Mouse (Mus musculus) embryonic facial prominence, embryonic 15.5 days (tissue): ENCODE data around the gene Olfr1034. TPM values are rescaled to one million over a fixed set of nuclear protein-coding genes. Genes with fewer than 3 reads are reported as not detected.

ENCODE experiments used
- polyA plus RNA-seq: library from polyadenylated mRNA; unstranded; fragments of >200 nt; fragmentation: Nextera tagmentation; extraction: Ambion mirVana; gene quantifications from 2 replicates; pipeline ENCODE4 v1.2.1, GENCODE M21; 2015

The Olfr1034 gene
- polyA plus RNA-seq, 1 experiment from 2014 or later = 0.09 TPM

Other genes starting within 250 kb of the Olfr1034 start
- gene Olfr1016, start 243.3 kb upstream of the Olfr1034 start, polyA plus RNA-seq = 0.23 TPM in 1 of 2 replicates, not detected in the other
- gene Olfr1018, start 227.4 kb upstream of the Olfr1034 start, polyA plus RNA-seq = not detected in 2 replicates
- not detected in 2 replicates for gene Olfr1019, start 200.4 kb upstream of the Olfr1034 start, polyA plus RNA-seq
- gene Olfr1020, start 198.8 kb upstream of the Olfr1034 start, polyA plus RNA-seq = not detected in 2 replicates
- gene Olfr1022, start 177.3 kb upstream of the Olfr1034 start, polyA plus RNA-seq = not detected in 2 replicates
- not detected in 2 replicates for gene Olfr1023, start 160.2 kb upstream of the Olfr1034 start, polyA plus RNA-seq
- not detected in 2 replicates for gene Olfr1024, start 140.8 kb upstream of the Olfr1034 start, polyA plus RNA-seq
- 0.59 and 0.84 TPM in 2 replicates for gene Olfr1025-ps1, start 130.7 kb upstream of the Olfr1034 start, polyA plus RNA-seq
- 0.38 and 0.69 TPM in 2 replicates for gene Olfr1026, start 124.3 kb upstream of the Olfr1034 start, polyA plus RNA-seq
- gene Olfr1028, start 95.4 kb upstream of the Olfr1034 start, polyA plus RNA-seq = 0.09 and 0.17 TPM in 2 replicates
- 0.08 and 0.17 TPM in 2 replicates for gene Olfr1029, start 72.0 kb upstream of the Olfr1034 start, polyA plus RNA-seq
- gene Olfr1030, start 66.6 kb upstream of the Olfr1034 start, polyA plus RNA-seq = 0.11 and 0.12 TPM in 2 replicates
- gene Olfr1031, start 55.6 kb upstream of the Olfr1034 start, polyA plus RNA-seq = 0.37 and 0.39 TPM in 2 replicates
- gene Olfr1032, start 40.3 kb upstream of the Olfr1034 start, polyA plus RNA-seq = 0.27 TPM in 1 of 2 replicates, not detected in the other
- gene Olfr1033, start 25.2 kb upstream of the Olfr1034 start, polyA plus RNA-seq = 0.14 and 0.79 TPM in 2 replicates
- not detected in 2 replicates for gene Olfr1036, start 28.1 kb downstream of the Olfr1034 start, polyA plus RNA-seq
- gene Olfr1037, start 41.5 kb downstream of the Olfr1034 start, polyA plus RNA-seq = 0.14 TPM in 1 of 2 replicates, not detected in the other
- gene Olfr1039, start 90.1 kb downstream of the Olfr1034 start, polyA plus RNA-seq = 0.05 TPM in 1 of 2 replicates, not detected in the other
- not detected in 2 replicates for gene Olfr1040, start 100.9 kb downstream of the Olfr1034 start, polyA plus RNA-seq
- gene Olfr1042, start 116.0 kb downstream of the Olfr1034 start, polyA plus RNA-seq = not detected in 2 replicates
- not detected in 2 replicates for gene Olfr1043, start 121.7 kb downstream of the Olfr1034 start, polyA plus RNA-seq
- gene Olfr1044, start 132.0 kb downstream of the Olfr1034 start, polyA plus RNA-seq = 0.24 TPM in 2 replicates
- 0.20 TPM in 1 of 2 replicates, not detected in the other for gene Olfr52, start 139.8 kb downstream of the Olfr1034 start, polyA plus RNA-seq
- 0.09 TPM in 1 of 2 replicates, not detected in the other for gene Olfr1045, start 157.1 kb downstream of the Olfr1034 start, polyA plus RNA-seq
- 0.12 and 0.52 TPM in 2 replicates for gene Olfr1046, start 173.5 kb downstream of the Olfr1034 start, polyA plus RNA-seq
- 0.24 and 0.56 TPM in 2 replicates for gene Olfr1047, start 185.5 kb downstream of the Olfr1034 start, polyA plus RNA-seq
- gene Olfr1048, start 194.4 kb downstream of the Olfr1034 start, polyA plus RNA-seq = 0.20 TPM in 1 of 2 replicates, not detected in the other
- not detected in 2 replicates for gene Olfr1049, start 212.5 kb downstream of the Olfr1034 start, polyA plus RNA-seq
- gene Olfr1051, start 233.2 kb downstream of the Olfr1034 start, polyA plus RNA-seq = not detected in 2 replicates
- 0.12 and 0.23 TPM in 2 replicates for gene Olfr1052, start 246.6 kb downstream of the Olfr1034 start, polyA plus RNA-seq